Mouse (Mus musculus) E14TG2a.4 (cell line): Measurements from ENCODE around the gene Olfr298.

Experiments used
- CTCF ChIP-seq: conservative IDR thresholded peaks from 2 replicates; pipeline ENCODE4 v1.5.1; 2014; ENCODE audit warnings: low read length
- NANOG ChIP-seq: IDR thresholded peaks from 2 replicates; pipeline ENCODE4 v1.6.1; 2014; ENCODE audit warnings: borderline replicate concordance, low read length, mixed read lengths
- POU5F1 ChIP-seq: IDR thresholded peaks from 2 replicates; pipeline ENCODE4 v1.6.1; 2014; ENCODE audit warnings: low read length, borderline replicate concordance

DNA sequence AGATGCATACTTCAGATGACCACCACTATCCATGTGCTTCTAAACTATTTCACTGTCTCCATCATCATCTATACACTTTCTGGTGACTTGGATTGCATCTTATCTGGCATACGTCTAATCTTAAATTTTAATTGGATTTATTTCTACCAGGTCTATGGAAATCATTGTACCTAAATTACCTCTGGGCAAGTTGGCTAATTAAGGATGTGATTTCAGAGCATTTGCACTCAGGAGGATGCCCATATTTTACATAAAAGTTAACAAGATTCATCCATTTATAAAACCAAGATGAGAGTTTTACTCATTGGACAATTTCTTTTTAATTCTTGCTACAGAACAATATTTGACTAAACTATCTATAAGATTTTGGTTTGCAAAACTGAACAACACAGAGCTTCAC, 32.7 kb downstream of the Olfr298 start, which contains the start of gene Olfr299:
- TF ChIP-seq CTCF (no peak), POU5F1 (no peak), NANOG (no peak)
